Mouse (Mus musculus) spleen, adult 12 weeks (tissue): ENCODE results near the gene Anp32b.

Source experiments
- DNase-seq: peaks from one replicate; pipeline ENCODE4 v3.0.0; 2022; ENCODE audit warnings: low spot score

Anp32b gene

GRCm38 (mm10) chr4:46505361-46506057 lies 54.8 kb downstream of the Anp32b start:
- DNase-seq = no peak

GRCm38 (mm10) chr4:46506801-46507610 lies 56.3 kb downstream of the Anp32b start:
- DNase-seq = peak; percentile 90

DNA sequence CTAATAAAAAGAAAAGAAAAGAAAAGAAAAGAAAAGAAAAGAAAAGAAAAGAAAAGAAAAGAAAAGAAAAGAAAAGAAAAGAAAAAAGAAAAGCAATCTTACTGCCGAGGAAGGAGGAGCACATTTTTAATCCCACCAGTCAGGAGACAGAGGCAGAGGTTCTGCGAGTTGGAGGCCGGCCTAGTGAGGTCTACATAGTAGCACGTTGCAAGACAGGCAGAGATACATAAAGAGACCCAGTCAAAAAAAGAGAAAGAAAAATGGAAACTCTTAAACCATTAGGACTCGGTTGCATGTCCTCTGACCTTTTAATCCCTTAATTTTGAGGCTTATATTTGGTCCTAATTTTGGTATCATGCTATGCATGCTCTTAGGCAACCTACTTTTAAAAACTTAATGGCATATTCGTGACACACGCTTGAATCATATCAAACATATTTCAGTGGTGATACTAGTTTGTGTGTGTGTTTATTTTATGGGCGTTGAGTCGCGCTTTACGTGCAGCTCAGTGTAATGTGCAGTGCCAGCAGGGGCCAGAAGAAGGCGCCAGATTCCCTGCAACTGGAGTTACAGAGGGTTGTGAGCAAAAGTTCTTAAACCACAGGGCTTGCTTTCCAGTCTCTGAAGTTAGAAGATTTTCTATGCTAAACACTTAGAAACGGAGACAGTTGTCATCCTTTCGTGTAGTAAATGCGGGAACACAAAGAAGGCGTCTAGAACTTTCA lies 57.2 kb downstream of the Anp32b start:
- DNase-seq = peak; percentile 80

DNA sequence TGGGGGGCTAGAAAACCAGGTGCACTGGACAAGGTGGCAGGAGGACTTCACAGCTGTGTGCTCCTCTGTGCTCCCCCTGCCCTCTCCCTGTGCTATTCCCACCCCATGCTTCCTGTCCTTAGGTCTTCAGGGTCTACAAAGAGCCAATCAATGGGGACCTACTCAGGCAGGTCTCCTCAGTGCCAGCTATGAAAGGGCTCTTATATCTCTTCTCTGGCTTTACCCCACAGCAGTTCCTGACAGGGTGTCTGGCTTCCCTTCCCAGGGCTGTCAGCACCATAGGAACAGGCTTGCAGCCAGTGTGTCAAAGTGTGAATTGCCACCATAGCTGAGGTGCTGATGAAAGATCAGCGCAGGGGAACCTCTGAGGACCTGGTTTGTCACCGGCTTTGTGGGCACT lies 69.8 kb downstream of the Anp32b start:
- no peak for DNase-seq

DNA sequence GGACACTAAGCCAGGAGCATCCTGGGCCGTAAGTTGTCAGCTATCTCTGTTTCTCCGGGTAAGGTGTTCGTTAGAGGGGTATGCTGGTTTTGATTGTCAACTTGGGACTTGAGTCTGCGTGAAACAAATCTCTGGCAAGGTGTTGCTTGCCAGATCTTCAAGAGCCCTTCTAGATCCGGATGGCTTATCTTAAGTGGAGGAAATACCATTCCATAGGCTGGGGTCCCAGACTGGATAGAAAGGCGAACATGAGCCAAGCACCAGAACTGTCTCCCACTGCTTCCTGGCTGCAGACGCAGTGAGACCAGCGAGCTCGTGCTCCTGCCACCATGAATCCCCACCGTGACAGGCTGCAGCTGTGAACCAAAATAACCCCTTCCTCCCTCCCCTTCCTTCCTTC lies 70.8 kb downstream of the Anp32b start:
- DNase-seq = no peak
